Mouse (Mus musculus) bone marrow, adult 2 months (tissue): ENCODE measurements around the gene Ctla4. TPM values are rescaled to one million over a fixed set of nuclear protein-coding genes. Genes with fewer than 3 reads are reported as not detected.

ENCODE experiments used
- H3K27ac ChIP-seq: fragments of 200-500 bp; 2 replicates; pipeline ENCODE4 v1.5.1; 2012; ENCODE audit warnings: low read depth, mild to moderate bottlenecking, control low read depth, inconsistent platforms, low read length; ENCODE audit not compliant: control insufficient read depth, poor library complexity, insufficient read depth
- H3K4me1 ChIP-seq: fragments of 200-500 bp; 2 replicates; pipeline ENCODE4 v1.6.1; 2011; ENCODE audit warnings: low read length; ENCODE audit not compliant: control insufficient read depth, insufficient read depth
- H3K4me3 ChIP-seq: fragments of 200-500 bp; replicated peaks from 2 replicates; pipeline ENCODE3; 2011; ENCODE audit warnings: mild to moderate bottlenecking, low read depth, low read length, control low read depth; ENCODE audit not compliant: control insufficient read depth
- CTCF ChIP-seq: fragments of 200-500 bp; IDR thresholded peaks from 2 replicates; pipeline ENCODE4 v1.5.1; 2011; ENCODE audit warnings: low read length, control low read depth; ENCODE audit not compliant: control insufficient read depth, insufficient read depth
- POLR2A ChIP-seq: fragments of 200-500 bp; IDR thresholded peaks from 2 replicates; pipeline ENCODE4 v1.6.1; 2011; ENCODE audit warnings: low read depth, mild to moderate bottlenecking, control low read depth, low read length, borderline replicate concordance; ENCODE audit not compliant: control insufficient read depth
- WGBS: fragments of 180-500 bp; shearing (Covaris S2); methylation state at CpG from one replicate; pipeline ENCODE4 v1.1.7; 2018; 5-methylcytosine and 5-hydroxymethylcytosine counted together
- polyA plus RNA-seq: library from polyadenylated mRNA; stranded (reverse); fragments of >200 nt; gene quantifications from 2 replicates; pipeline ENCODE4 v1.2.4, GENCODE M21; 2011; ENCODE audit warnings: low replicate concordance; ENCODE audit not compliant: missing spikeins, insufficient read depth, insufficient read length

Gene Ctla4
- not detected in 2 replicates for polyA plus RNA-seq

GRCm38 (mm10) chr1:60886981-60887380, at the start of gene Ctla4:
Gene Ctla4 (plus strand): TSS chr1:60887000.
- H3K27ac ChIP-seq: no peak within 1 kb of the TSS
- TF ChIP-seq CTCF (no peak), POLR2A (no peak)
- H3K4me3 ChIP-seq: no peak within 1 kb of the TSS
- H3K4me1 ChIP-seq: no peaks in the 10 kb centered on the region
- 79% methylated on average over 7 of the region's 7 CpGs for WGBS

GRCm38 (mm10) chr1:60839161-60839560, 47.6 kb upstream of the Ctla4 start:
- no peaks in the 10 kb centered on the region for H3K4me1 ChIP-seq
- TF ChIP-seq POLR2A: no peak
- no peak for TF ChIP-seq CTCF
- WGBS: 85% methylated on average over 1 of the region's 1 CpGs
- no peak overlapping the region for H3K4me3 ChIP-seq
- H3K27ac ChIP-seq: no peak overlapping the region

GRCm38 (mm10) chr1:60845318-60846060, 41.3 kb upstream of the Ctla4 start:
- no peak for TF ChIP-seq POLR2A
- no peak for TF ChIP-seq CTCF
- 85% methylated on average over 6 of the region's 7 CpGs for WGBS
- H3K4me1 ChIP-seq: no peaks in the 10 kb centered on the region
- H3K4me3 ChIP-seq: no peak overlapping the region
- no peak overlapping the region for H3K27ac ChIP-seq

GRCm38 (mm10) chr1:60846616-60847275, 40.1 kb upstream of the Ctla4 start:
- WGBS: 75% methylated on average over 4 of the region's 4 CpGs
- TF ChIP-seq CTCF (no peak), POLR2A (no peak)
- H3K4me3 ChIP-seq: no peak overlapping the region
- no peak overlapping the region for H3K27ac ChIP-seq
- H3K4me1 ChIP-seq: no peaks in the 10 kb centered on the region

GRCm38 (mm10) chr1:60849112-60849511, 37.7 kb upstream of the Ctla4 start:
- TF ChIP-seq CTCF (no peak), POLR2A (no peak)
- H3K27ac ChIP-seq: no peak overlapping the region
- 83% methylated on average over 2 of the region's 2 CpGs for WGBS

GRCm38 (mm10) chr1:60849816-60850215, 37.0 kb upstream of the Ctla4 start:
- 81% methylated on average over 4 of the region's 4 CpGs for WGBS
- Histone ChIP-seq H3K27ac (no peak overlapping the region), H3K4me3 (no peak overlapping the region), H3K4me1 (peaks cover 3% of the 10 kb centered on the region; the same call in 1 of the 2 replicates)
- no peak for TF ChIP-seq POLR2A
- TF ChIP-seq CTCF: no peak

More at GRCm38 (mm10) chr1:60849112-60849511, 37.7 kb upstream of the Ctla4 start:
- H3K4me3 ChIP-seq: no peak overlapping the region
- peaks cover 3% of the 10 kb centered on the region; the same call in 1 of the 2 replicates for H3K4me1 ChIP-seq

GRCm38 (mm10) chr1:60851041-60851781, 35.6 kb upstream of the Ctla4 start:
- WGBS: 82% methylated on average over 8 of the region's 8 CpGs
- Histone ChIP-seq H3K4me1 (peaks cover 3% of the 10 kb centered on the region; the same call in 1 of the 2 replicates), H3K27ac (no peak overlapping the region)

More at GRCm38 (mm10) chr1:60851041-60851781, 35.6 kb upstream of the Ctla4 start:
- H3K4me3 ChIP-seq: no peak overlapping the region
- TF ChIP-seq POLR2A (no peak), CTCF (no peak)
